In the genomic region with DNA sequence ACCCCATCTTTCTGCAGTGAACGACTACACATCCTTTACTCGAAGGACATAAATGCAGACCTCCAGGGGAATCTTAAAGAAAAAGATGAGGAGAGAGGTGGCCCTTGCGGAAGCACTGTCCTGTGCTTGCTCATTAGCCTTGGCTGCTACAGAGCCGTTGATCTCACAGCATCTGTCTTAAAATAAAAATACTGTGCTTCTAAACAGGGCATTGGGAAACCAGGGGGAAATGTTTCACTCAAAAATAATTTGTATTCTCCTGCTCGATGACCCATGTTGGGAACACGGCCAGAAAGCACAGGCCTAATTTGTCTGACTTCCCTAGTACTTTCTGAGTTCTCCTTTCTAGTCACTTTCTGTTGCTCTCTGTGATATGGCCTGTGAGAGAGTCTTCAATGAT, we compare ENCODE assay signal across 14 mouse cellular contexts.
DNase-seq lines count a peak whose midpoint lies in the region; ATAC-seq and TF ChIP-seq lines count a peak whose summit lies in the region.
"Had no signal": no experiment of that assay in that cellular context is flagged by ENCODE, and none has a peak within 500 bp of the region (broad histone marks: within the 10 kb centered on the region; RNA-seq: fewer than 3 reads in every experiment).

No protein-coding gene starts in this region.

- peak overlapping the region; percentile 30 for H3K4me2 ChIP-seq in forebrain, postnatal 0 days (ENCODE audit: low read depth)
- H3K4me2 ChIP-seq: liver, embryonic 11.5 days had no signal

- no peaks in the 10 kb centered on the region; the same call in 1 of the 2 replicates for H3K36me3 ChIP-seq in forebrain, postnatal 0 days (ENCODE audit: insufficient read depth)

- peak; percentile 2 to 20 for DNase-seq in frontal cortex, postnatal 36 days (ENCODE audit: low spot score in 2 of 2)
- no peak for DNase-seq in frontal cortex, postnatal 14 days (ENCODE audit: low spot score in 2 of 2)
- no peak for DNase-seq in left cerebral cortex, adult 2 months (ENCODE audit: extremely low spot score in 1 of 2, low spot score in 2 of 2)
- no peak for DNase-seq in left cerebral cortex, adult 8-10 months (ENCODE audit: low spot score in 2 of 2)
- peak; percentile 68 for DNase-seq in Muller cell, postnatal 12 days (ENCODE audit: inconsistent ontology term)
- peak; percentile 19 for DNase-seq in forebrain, postnatal 0 days
- DNase-seq in thymus, postnatal 4 days = no peak
- DNase-seq: adrenal gland, adult 8-10 months; cerebellum, adult 11 months; kidney, adult 11 months had no signal

- intact Hi-C loops in left cerebral cortex, adult 2 months (cut with DNase I) = no loop called here

- no peaks in the 10 kb centered on the region for H3K27me3 ChIP-seq in forebrain, postnatal 0 days (ENCODE audit: insufficient read depth, low read length)
- H3K27me3 ChIP-seq: Patski had no signal

- ATAC-seq in forebrain, postnatal 0 days = peak; percentile 38; the same call in 1 of the 2 replicates
- ATAC-seq: CD4-positive, CD25-positive, alpha-beta regulatory T cell, adult 4 months; Patski had no signal

- TF ChIP-seq CTCF in left cerebral cortex, adult 2 months (IDR thresholded peaks at IDR 0.05) = no peak
- TF ChIP-seq CTCF in forebrain, postnatal 0 days (IDR thresholded peaks at IDR 0.05; ENCODE audit: low read depth) = no peak

- no peaks in the 10 kb centered on the region; the same call in 1 of the 2 replicates for H3K4me1 ChIP-seq in forebrain, postnatal 0 days (ENCODE audit: insufficient read depth)

- H3K9ac ChIP-seq in forebrain, postnatal 0 days = no peak overlapping the region

- H3K27ac ChIP-seq in left cerebral cortex, adult 2 months = no peak overlapping the region
- H3K27ac ChIP-seq in forebrain, postnatal 0 days (ENCODE audit: low read depth, low read length) = no peak overlapping the region
- H3K27ac ChIP-seq: macrophage had no signal

- H3K4me3 ChIP-seq in left cerebral cortex, adult 2 months = peak overlapping the region; percentile 17
- no peak overlapping the region for H3K4me3 ChIP-seq in forebrain, postnatal 0 days (ENCODE audit: low read depth, low read length)

- no peaks in the 10 kb centered on the region for H3K9me3 ChIP-seq in forebrain, postnatal 0 days (ENCODE audit: low read length)

- WGBS in forebrain, postnatal 0 days = 15% methylated on average over 6 of the region's 6 CpGs

Comparison
In these comparisons a context has a peak if more than half of its experiments do, and no peak if none do; other contexts are left out.
1. DNase-seq: peak in frontal cortex, postnatal 36 days (2 of 2), Muller cell, postnatal 12 days (single experiment) and forebrain, postnatal 0 days (single experiment); none in frontal cortex, postnatal 14 days (0 of 2), left cerebral cortex, adult 2 months (0 of 2), left cerebral cortex, adult 8-10 months (0 of 2) and thymus, postnatal 4 days (single experiment).